In the genomic region with DNA sequence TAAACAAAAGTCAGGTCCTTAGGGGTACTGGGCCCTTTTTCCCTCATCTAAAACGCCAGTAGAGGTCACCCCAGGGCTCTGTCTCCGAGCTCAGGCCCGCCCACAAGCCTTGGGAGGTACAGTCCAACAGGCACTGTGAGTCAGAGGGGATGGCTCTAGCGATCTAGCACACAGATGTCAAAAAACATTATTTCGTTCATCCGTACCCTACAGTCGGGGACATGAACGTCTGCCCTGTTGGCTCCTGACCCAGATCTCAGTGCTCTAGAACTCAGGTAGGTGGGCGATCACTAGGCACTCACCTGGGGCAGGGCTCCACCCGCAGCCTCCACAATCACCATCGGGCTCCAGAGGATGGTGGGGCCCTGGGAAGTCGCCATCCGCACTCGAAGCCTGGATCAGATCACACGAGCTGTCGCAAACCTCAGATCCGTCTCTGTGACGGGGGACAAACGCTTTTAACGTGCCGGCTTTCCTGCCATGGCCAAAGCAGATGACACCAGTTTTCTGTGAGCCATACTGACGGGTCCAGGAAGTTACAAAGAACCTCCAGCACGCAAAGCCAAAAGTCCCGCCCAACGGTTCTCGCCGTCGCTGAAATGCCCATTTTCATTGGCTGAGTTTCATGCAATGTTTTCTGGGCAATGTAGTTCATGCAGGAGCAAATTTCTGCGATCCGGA, we compare ENCODE assay signal across 8 mouse cellular contexts. TPM values are rescaled to one million over a fixed set of nuclear protein-coding genes. Genes with fewer than 3 reads are reported as not detected.
DNase-seq lines count a peak whose midpoint lies in the region; ATAC-seq lines count a peak whose summit lies in the region.

TSS of gene Zfp954 (minus strand) at position 568 of the 681 bp plus-strand sequence.

- H3K9me3 ChIP-seq in heart, embryonic 14.5 days (ENCODE audit: control insufficient read depth, low read length), result no peaks in the 10 kb centered on the region
- no peaks in the 10 kb centered on the region for H3K9me3 ChIP-seq in liver, embryonic 13.5 days (replicated peaks)
- no peaks in the 10 kb centered on the region for H3K9me3 ChIP-seq in stomach, embryonic 16.5 days (replicated peaks; ENCODE audit: control insufficient read depth, low read length)

- H3K36me3 ChIP-seq in heart, embryonic 14.5 days (ENCODE audit: control insufficient read depth, insufficient read depth, low read length), result peaks cover 29% of the 10 kb centered on the region
- peaks cover 29% of the 10 kb centered on the region for H3K36me3 ChIP-seq in liver, embryonic 13.5 days
- peaks cover 14% of the 10 kb centered on the region; the same call in 1 of the 2 replicates for H3K36me3 ChIP-seq in stomach, embryonic 16.5 days (ENCODE audit: control insufficient read depth, insufficient read depth, low read length)

- WGBS in heart, embryonic 14.5 days, result under 1% methylated on average over 30 of the region's 30 CpGs
- WGBS in liver, embryonic 13.5 days (ENCODE audit: insufficient replicate concordance), result under 1% methylated on average over 30 of the region's 30 CpGs
- under 1% methylated on average over 30 of the region's 30 CpGs for WGBS in stomach, embryonic 16.5 days

- no peaks in the 10 kb centered on the region for H3K27me3 ChIP-seq in heart, embryonic 14.5 days (ENCODE audit: control insufficient read depth, insufficient read depth, low read length)
- no peaks in the 10 kb centered on the region for H3K27me3 ChIP-seq in liver, embryonic 13.5 days
- H3K27me3 ChIP-seq in stomach, embryonic 16.5 days (ENCODE audit: control insufficient read depth, insufficient read depth, low read length), result no peaks in the 10 kb centered on the region

- peak within 1 kb of the TSS; percentile 61 to 73 for H3K4me3 ChIP-seq in heart, embryonic 14.5 days (ENCODE audit: control insufficient read depth in 1 of 2, insufficient read depth in 1 of 2, low read depth in 1 of 2, low read length in 2 of 2)
- peak within 1 kb of the TSS; percentile 66 for H3K4me3 ChIP-seq in liver, embryonic 13.5 days (replicated peaks)
- peak within 1 kb of the TSS; percentile 70 for H3K4me3 ChIP-seq in stomach, embryonic 16.5 days (replicated peaks; ENCODE audit: low read length)

- ATAC-seq in CD4-positive, CD25-positive, alpha-beta regulatory T cell, adult 4 months, result peak; percentile 94
- ATAC-seq in heart, embryonic 14.5 days (ENCODE audit: insufficient number of reproducible peaks, insufficient read depth, low FRiP score, low read depth), result peak; percentile 86
- ATAC-seq in liver, embryonic 13.5 days (ENCODE audit: low read depth), result peak; percentile 93
- ATAC-seq in stomach, embryonic 16.5 days (ENCODE audit: insufficient read depth, low FRiP score), result peak; percentile 95

- H3K4me1 ChIP-seq in heart, embryonic 14.5 days (ENCODE audit: control insufficient read depth in 2 of 2, insufficient read depth in 2 of 2, low read length in 2 of 2), result peaks cover 0 to 8% of the 10 kb centered on the region in 2 experiments; a peak in 2 of 4 replicates
- peaks cover 18% of the 10 kb centered on the region for H3K4me1 ChIP-seq in liver, embryonic 13.5 days (replicated peaks)
- H3K4me1 ChIP-seq in stomach, embryonic 16.5 days (ENCODE audit: control insufficient read depth, insufficient read depth, low read length), result 0 out of 2 replicates have a peak, but pooled peaks cover 6% of the 10 kb centered on the region

- peak within 1 kb of the TSS; percentile 69 for H3K4me2 ChIP-seq in heart, embryonic 14.5 days (ENCODE audit: low read length)
- peak within 1 kb of the TSS; percentile 70 for H3K4me2 ChIP-seq in liver, embryonic 13.5 days
- peak within 1 kb of the TSS; percentile 56 for H3K4me2 ChIP-seq in stomach, embryonic 16.5 days (ENCODE audit: low read depth, low read length)

- H3K27ac ChIP-seq in heart, embryonic 14.5 days (replicated peaks in 1 of 2; ENCODE audit: control insufficient read depth in 1 of 2, insufficient read depth in 1 of 2, low read depth in 2 of 2, low read length in 2 of 2), result peak within 1 kb of the TSS in 1 of 2 experiments; percentile 44; a peak in 1 of 4 replicates
- no peak within 1 kb of the TSS for H3K27ac ChIP-seq in liver, embryonic 13.5 days
- H3K27ac ChIP-seq in stomach, embryonic 16.5 days (ENCODE audit: low read length), result peak within 1 kb of the TSS; percentile 64

- DNase-seq in c-Kit-negative CD71-positive TER-119-positive erythroid progenitor cells, embryonic 14.5 days (ENCODE audit: low read depth, low spot score), result peak; percentile 58
- peak; percentile 82 for DNase-seq in fibroblast of lung, adult 2 months (ENCODE audit: low read depth)
- DNase-seq in kidney, postnatal 14 days, result peak; percentile 91
- DNase-seq in liver, embryonic 13.5 days, result peak; percentile 71
- peak; percentile 79 for DNase-seq in neural tube, embryonic 10.5 days (ENCODE audit: extremely low spot score, low spot score)

- peak within 1 kb of the TSS; percentile 72 for H3K9ac ChIP-seq in heart, embryonic 14.5 days (ENCODE audit: low read length)
- peak within 1 kb of the TSS; percentile 69 for H3K9ac ChIP-seq in liver, embryonic 13.5 days
- peak within 1 kb of the TSS; percentile 76 for H3K9ac ChIP-seq in stomach, embryonic 16.5 days (ENCODE audit: low read length)

RNA-seq across cellular contexts. Expression of gene Zfp954, which starts in this region (rescaled TPM):
- polyA plus RNA-seq in CD4-positive, CD25-positive, alpha-beta regulatory T cell, adult 4 months (2017; shearing (Covaris generic)), result 10 to 100 TPM; 29.7 to 31.6 TPM
- 6.8 and 9.2 TPM in 2 replicates for polyA plus RNA-seq in heart, embryonic 14.5 days (2014; fragmentation: Nextera tagmentation; extraction: Ambion mirVana)
- 5.2 and 6.1 TPM in 2 replicates for polyA plus RNA-seq in liver, embryonic 13.5 days (2015; fragmentation: Nextera tagmentation; extraction: Ambion mirVana)
- polyA plus RNA-seq in stomach, embryonic 16.5 days (2015; fragmentation: Nextera tagmentation; extraction: Ambion mirVana), result 14.7 and 15.8 TPM in 2 replicates
